Mouse (Mus musculus): ENCODE measurements at regions not wholly inside any gene's neighbourhood (a gene's known extent, or its start where the extent isn't known, plus 50 kb on each side); places are given as distances from the start of the nearest gene placed in this dataset.

GRCm38 (mm10) chr4:9135481-9136187, 896.8 kb upstream of the Car8 start:
- Histone ChIP-seq H3K27ac (ENCODE audit: low read length) (no peak overlapping the region), H3K4me2 (ENCODE audit: low read depth, low read length) (peak overlapping the region; percentile 70), H3K4me3 (ENCODE audit: low read length) (peak overlapping the region; percentile 45), H3K4me1 (replicated peaks; ENCODE audit: control insufficient read depth, insufficient read depth, low read length) (peaks cover 2% of the 10 kb centered on the region; the same call in 1 of the 2 replicates), H3K9ac (ENCODE audit: low read length) (peak overlapping the region; percentile 69), H3K36me3 (ENCODE audit: control insufficient read depth, insufficient read depth, low read length) (no peaks in the 10 kb centered on the region), H3K27me3 (ENCODE audit: control insufficient read depth, insufficient read depth, low read depth, low read length) (0 out of 2 replicates have a peak, but pooled peaks cover 2% of the 10 kb centered on the region), H3K9me3 (ENCODE audit: control insufficient read depth, low read length) (no peaks in the 10 kb centered on the region)
- 8% methylated on average over 21 of the region's 21 CpGs for WGBS
- peak; percentile 88 for ATAC-seq (ENCODE audit: low read depth)

GRCm38 (mm10) chr4:9133695-9134094, 894.9 kb upstream of the Car8 start:
- no peak overlapping the region for H3K9ac ChIP-seq (ENCODE audit: low read length)
- H3K4me1 ChIP-seq (replicated peaks; ENCODE audit: control insufficient read depth, insufficient read depth, low read length), result peaks cover 2% of the 10 kb centered on the region; the same call in 1 of the 2 replicates
- 71% methylated on average over 2 of the region's 2 CpGs for WGBS
- no peaks in the 10 kb centered on the region for H3K9me3 ChIP-seq (ENCODE audit: control insufficient read depth, low read length)
- ATAC-seq (ENCODE audit: low read depth), result no peak
- H3K4me3 ChIP-seq (ENCODE audit: low read length), result no peak overlapping the region
- no peaks in the 10 kb centered on the region for H3K36me3 ChIP-seq (ENCODE audit: control insufficient read depth, insufficient read depth, low read length)
- 0 out of 2 replicates have a peak, but pooled peaks cover 2% of the 10 kb centered on the region for H3K27me3 ChIP-seq (ENCODE audit: control insufficient read depth, insufficient read depth, low read depth, low read length)
- no peak overlapping the region for H3K27ac ChIP-seq (ENCODE audit: low read length)
- H3K4me2 ChIP-seq (ENCODE audit: low read depth, low read length), result no peak overlapping the region

- Histone ChIP-seq H3K4me2 (ENCODE audit: low read depth, low read length) (no peak overlapping the region), H3K9me3 (ENCODE audit: control insufficient read depth, low read length) (no peaks in the 10 kb centered on the region), H3K27ac (ENCODE audit: low read length) (no peak overlapping the region), H3K36me3 (ENCODE audit: control insufficient read depth, insufficient read depth, low read length) (no peaks in the 10 kb centered on the region), H3K27me3 (ENCODE audit: control insufficient read depth, insufficient read depth, low read depth, low read length) (0 out of 2 replicates have a peak, but pooled peaks cover 2% of the 10 kb centered on the region), H3K9ac (ENCODE audit: low read length) (no peak overlapping the region), H3K4me1 (replicated peaks; ENCODE audit: control insufficient read depth, insufficient read depth, low read length) (peaks cover 2% of the 10 kb centered on the region; the same call in 1 of the 2 replicates), H3K4me3 (ENCODE audit: low read length) (no peak overlapping the region)
- 54% methylated on average over 12 of the region's 12 CpGs for WGBS
- no peak for ATAC-seq (ENCODE audit: low read depth)
These were observed 894.3 kb upstream of the Car8 start for GRCm38 (mm10) chr4:9132982-9133625.

- Histone ChIP-seq H3K9ac (ENCODE audit: low read length) (no peak overlapping the region), H3K4me1 (replicated peaks; ENCODE audit: control insufficient read depth, insufficient read depth, low read length) (peaks cover 2% of the 10 kb centered on the region; the same call in 1 of the 2 replicates), H3K4me2 (ENCODE audit: low read depth, low read length) (no peak overlapping the region), H3K4me3 (ENCODE audit: low read length) (no peak overlapping the region), H3K36me3 (ENCODE audit: control insufficient read depth, insufficient read depth, low read length) (no peaks in the 10 kb centered on the region), H3K27me3 (ENCODE audit: control insufficient read depth, insufficient read depth, low read depth, low read length) (0 out of 2 replicates have a peak, but pooled peaks cover 2% of the 10 kb centered on the region), H3K9me3 (ENCODE audit: control insufficient read depth, low read length) (no peaks in the 10 kb centered on the region), H3K27ac (ENCODE audit: low read length) (no peak overlapping the region)
- no peak for ATAC-seq (ENCODE audit: low read depth)
- WGBS, result 82% methylated on average over 6 of the region's 6 CpGs
These were observed 893.5 kb upstream of the Car8 start for GRCm38 (mm10) chr4:9132356-9132755.

- no peak overlapping the region for H3K9ac ChIP-seq (ENCODE audit: low read length)
- H3K4me1 ChIP-seq (replicated peaks; ENCODE audit: control insufficient read depth, insufficient read depth, low read length), result peaks cover 2% of the 10 kb centered on the region; the same call in 1 of the 2 replicates
- H3K27me3 ChIP-seq (ENCODE audit: control insufficient read depth, insufficient read depth, low read depth, low read length), result 0 out of 2 replicates have a peak, but pooled peaks cover 2% of the 10 kb centered on the region
- no peak overlapping the region for H3K4me2 ChIP-seq (ENCODE audit: low read depth, low read length)
- H3K36me3 ChIP-seq (ENCODE audit: control insufficient read depth, insufficient read depth, low read length), result no peaks in the 10 kb centered on the region
- 79% methylated on average over 9 of the region's 9 CpGs for whole genome bisulfite sequencing
- H3K4me3 ChIP-seq (ENCODE audit: low read length), result no peak overlapping the region
- no peak for ATAC-seq (ENCODE audit: low read depth)
- H3K27ac ChIP-seq (ENCODE audit: low read length), result no peak overlapping the region
- H3K9me3 ChIP-seq (ENCODE audit: control insufficient read depth, low read length), result no peaks in the 10 kb centered on the region
These were observed 892.8 kb upstream of the Car8 start for GRCm38 (mm10) chr4:9131610-9132009.

GRCm38 (mm10) chr4:9125236-9125963, 886.6 kb upstream of the Car8 start:
- Histone ChIP-seq H3K27ac (ENCODE audit: low read length) (no peak overlapping the region), H3K4me1 (replicated peaks; ENCODE audit: control insufficient read depth, insufficient read depth, low read length) (no peaks in the 10 kb centered on the region), H3K4me2 (ENCODE audit: low read depth, low read length) (no peak overlapping the region), H3K36me3 (ENCODE audit: control insufficient read depth, insufficient read depth, low read length) (no peaks in the 10 kb centered on the region), H3K27me3 (ENCODE audit: control insufficient read depth, insufficient read depth, low read depth, low read length) (no peaks in the 10 kb centered on the region), H3K9me3 (ENCODE audit: control insufficient read depth, low read length) (no peaks in the 10 kb centered on the region), H3K9ac (ENCODE audit: low read length) (no peak overlapping the region), H3K4me3 (ENCODE audit: low read length) (no peak overlapping the region)
- 42% methylated on average over 11 of the region's 11 CpGs for WGBS
- ATAC-seq (ENCODE audit: low read depth), result peak; percentile 36; the same call in 1 of the 2 replicates

GRCm38 (mm10) chr4:9124586-9125232, 885.9 kb upstream of the Car8 start:
- no peak for ATAC-seq (ENCODE audit: low read depth)
- Histone ChIP-seq H3K27ac (ENCODE audit: low read length) (no peak overlapping the region), H3K36me3 (ENCODE audit: control insufficient read depth, insufficient read depth, low read length) (no peaks in the 10 kb centered on the region), H3K4me3 (ENCODE audit: low read length) (no peak overlapping the region), H3K4me2 (ENCODE audit: low read depth, low read length) (no peak overlapping the region), H3K27me3 (ENCODE audit: control insufficient read depth, insufficient read depth, low read depth, low read length) (no peaks in the 10 kb centered on the region), H3K4me1 (replicated peaks; ENCODE audit: control insufficient read depth, insufficient read depth, low read length) (no peaks in the 10 kb centered on the region), H3K9ac (ENCODE audit: low read length) (no peak overlapping the region), H3K9me3 (ENCODE audit: control insufficient read depth, low read length) (no peaks in the 10 kb centered on the region)
- WGBS, result 90% methylated on average over 4 of the region's 4 CpGs

- no peaks in the 10 kb centered on the region for H3K4me1 ChIP-seq (replicated peaks; ENCODE audit: control insufficient read depth, insufficient read depth, low read length)
- no peaks in the 10 kb centered on the region for H3K36me3 ChIP-seq (ENCODE audit: control insufficient read depth, insufficient read depth, low read length)
- no peak overlapping the region for H3K4me2 ChIP-seq (ENCODE audit: low read depth, low read length)
- ATAC-seq (ENCODE audit: low read depth), result no peak
- H3K9ac ChIP-seq (ENCODE audit: low read length), result no peak overlapping the region
- no peaks in the 10 kb centered on the region for H3K9me3 ChIP-seq (ENCODE audit: control insufficient read depth, low read length)
- 54% methylated on average over 5 of the region's 5 CpGs for WGBS
- no peak overlapping the region for H3K27ac ChIP-seq (ENCODE audit: low read length)
- no peak overlapping the region for H3K4me3 ChIP-seq (ENCODE audit: low read length)
- H3K27me3 ChIP-seq (ENCODE audit: control insufficient read depth, insufficient read depth, low read depth, low read length), result no peaks in the 10 kb centered on the region
These were observed 885.3 kb upstream of the Car8 start for GRCm38 (mm10) chr4:9124109-9124508.
